Mouse (Mus musculus) stomach, postnatal 0 days (tissue): ENCODE measurements around the gene Tex261. TPM values are rescaled to one million over a fixed set of nuclear protein-coding genes. Genes with fewer than 3 reads are reported as not detected.

Experiments used
- ATAC-seq: fragments of 200-750 bp; cut with Nextera tagmentation; 2 replicates; pipeline ENCODE4 v1.8.0; 2017; ENCODE audit not compliant: low FRiP score, low TSS enrichment
- DNase-seq: peaks from one replicate; pipeline ENCODE4 v3.0.0-alpha.2; 2016; ENCODE audit warnings: low spot score
- H3K27ac ChIP-seq: fragments of 300-500 bp; sonication (generic); replicated peaks from 2 replicates; pipeline ENCODE4 v1.5.1; 2014; ENCODE audit warnings: mild to moderate bottlenecking, control low read depth
- H3K27me3 ChIP-seq: fragments of 300-500 bp; sonication (generic); 2 replicates; pipeline ENCODE4 v1.6.1; 2014; ENCODE audit warnings: low read length; ENCODE audit not compliant: control insufficient read depth, insufficient read depth
- H3K36me3 ChIP-seq: fragments of 300-500 bp; sonication (generic); 2 replicates; pipeline ENCODE4 v1.6.1; 2014; ENCODE audit warnings: low read length, mixed read lengths; ENCODE audit not compliant: control insufficient read depth, insufficient read depth
- H3K4me1 ChIP-seq: fragments of 300-500 bp; sonication (generic); replicated peaks from 2 replicates; pipeline ENCODE4 v1.6.1; 2014; ENCODE audit warnings: antibody characterized with exemption; ENCODE audit not compliant: control insufficient read depth, insufficient read depth
- H3K4me2 ChIP-seq: fragments of 300-500 bp; sonication (generic); replicated peaks from 2 replicates; pipeline ENCODE4 v1.6.1; 2014; ENCODE audit warnings: low read depth, mild to moderate bottlenecking, control low read depth, moderate library complexity
- H3K4me3 ChIP-seq: fragments of 300-500 bp; sonication (generic); 2 replicates; pipeline ENCODE4 v1.5.1; 2014; ENCODE audit warnings: low read depth, low read length, control low read depth
- H3K9ac ChIP-seq: fragments of 300-500 bp; sonication (generic); 2 replicates; pipeline ENCODE4 v1.6.1; 2014; ENCODE audit warnings: mild to moderate bottlenecking, low read length, control low read depth, mixed read lengths
- H3K9me3 ChIP-seq: fragments of 300-500 bp; sonication (generic); 2 replicates; pipeline ENCODE4 v1.6.1; 2016; ENCODE audit warnings: low read length; ENCODE audit not compliant: control insufficient read depth
- CTCF ChIP-seq: IDR thresholded peaks from 2 replicates; pipeline ENCODE4 v1.5.1; 2016; ENCODE audit warnings: antibody characterized with exemption, low read depth, mild to moderate bottlenecking, moderate library complexity
- EP300 ChIP-seq: optimal IDR thresholded peaks from 2 replicates; pipeline ENCODE3; 2016; ENCODE audit warnings: antibody characterized with exemption
- WGBS: fragments of 180-500 bp; shearing (Covaris S2); extraction: QIAGEN DNeasy Blood & Tissue Kit; methylation state at CpG from one replicate; pipeline ENCODE4 v1.1.7; 2014; 5-methylcytosine and 5-hydroxymethylcytosine counted together
- polyA plus RNA-seq: library from polyadenylated mRNA; unstranded; fragments of >200 nt; fragmentation: Nextera tagmentation; extraction: Ambion mirVana; gene quantifications from 2 replicates; pipeline ENCODE4 v1.2.1, GENCODE M21; 2015

Gene Tex261
- polyA plus RNA-seq, 1 experiment from 2014 or later = 74.7 TPM

GRCm38 (mm10) chr6:83749286-83749685 lies 26.3 kb downstream of the Tex261 start:
- no peaks in the 10 kb centered on the region for H3K36me3 ChIP-seq
- no peak overlapping the region for H3K4me2 ChIP-seq
- H3K27ac ChIP-seq = no peak overlapping the region
- ATAC-seq (no peak), DNase-seq (no peak)
- no peaks in the 10 kb centered on the region for H3K4me1 ChIP-seq
- 73% methylated on average over 3 of the region's 3 CpGs for WGBS
- TF ChIP-seq CTCF = no peak
- no peak for TF ChIP-seq EP300
- H3K27me3 ChIP-seq = no peaks in the 10 kb centered on the region
- H3K4me3 ChIP-seq = no peak overlapping the region
- H3K9ac ChIP-seq = no peak overlapping the region
- H3K9me3 ChIP-seq = no peaks in the 10 kb centered on the region

GRCm38 (mm10) chr6:83745466-83745865 lies 30.1 kb downstream of the Tex261 start:
- no peaks in the 10 kb centered on the region for H3K27me3 ChIP-seq
- DNase-seq (no peak), ATAC-seq (no peak)
- H3K4me2 ChIP-seq = no peak overlapping the region
- H3K27ac ChIP-seq = no peak overlapping the region
- H3K36me3 ChIP-seq = no peaks in the 10 kb centered on the region
- no peak overlapping the region for H3K9ac ChIP-seq
- 62% methylated on average over 2 of the region's 2 CpGs for WGBS
- TF ChIP-seq CTCF = no peak
- TF ChIP-seq EP300 = no peak
- no peaks in the 10 kb centered on the region for H3K4me1 ChIP-seq
- H3K9me3 ChIP-seq = no peaks in the 10 kb centered on the region
- no peak overlapping the region for H3K4me3 ChIP-seq

- H3K4me1 ChIP-seq = no peaks in the 10 kb centered on the region
- H3K4me2 ChIP-seq = no peak overlapping the region
- DNase-seq (peak; percentile 42), ATAC-seq (peak; percentile 45)
- H3K27me3 ChIP-seq = no peaks in the 10 kb centered on the region
- TF ChIP-seq EP300 (no peak), CTCF (no peak)
- no peaks in the 10 kb centered on the region for H3K36me3 ChIP-seq
- no peak overlapping the region for H3K4me3 ChIP-seq
- WGBS = 38% methylated on average over 5 of the region's 5 CpGs
- H3K9ac ChIP-seq = no peak overlapping the region
- H3K27ac ChIP-seq = peak overlapping the region; percentile 61
- H3K9me3 ChIP-seq = no peaks in the 10 kb centered on the region
These were observed 31.1 kb downstream of the Tex261 start for GRCm38 (mm10) chr6:83744557-83744956.

- TF ChIP-seq EP300 (no peak), CTCF (no peak)
- Histone ChIP-seq H3K9me3 (no peaks in the 10 kb centered on the region), H3K9ac (no peak overlapping the region), H3K4me3 (no peak overlapping the region), H3K27ac (peak overlapping the region; percentile 61), H3K36me3 (no peaks in the 10 kb centered on the region), H3K27me3 (no peaks in the 10 kb centered on the region), H3K4me1 (no peaks in the 10 kb centered on the region), H3K4me2 (no peak overlapping the region)
- DNase-seq (no peak), ATAC-seq (peak; percentile 55)
- 49% methylated on average over 5 of the region's 5 CpGs for WGBS
These were observed 31.5 kb downstream of the Tex261 start for GRCm38 (mm10) chr6:83744126-83744525.

GRCm38 (mm10) chr6:83743212-83743611 lies 32.4 kb downstream of the Tex261 start:
- Histone ChIP-seq H3K4me3 (no peak overlapping the region), H3K4me2 (no peak overlapping the region), H3K27ac (no peak overlapping the region), H3K4me1 (no peaks in the 10 kb centered on the region), H3K36me3 (no peaks in the 10 kb centered on the region), H3K9ac (no peak overlapping the region), H3K27me3 (no peaks in the 10 kb centered on the region), H3K9me3 (no peaks in the 10 kb centered on the region)
- TF ChIP-seq EP300 = no peak
- TF ChIP-seq CTCF = no peak
- no peak for ATAC-seq
- WGBS = 66% methylated on average over 5 of the region's 5 CpGs
- DNase-seq = no peak

GRCm38 (mm10) chr6:83742761-83743160 lies 32.9 kb downstream of the Tex261 start, which contains the start of gene Atp6v1b1:
Gene Atp6v1b1, plus strand, starts transcription at chr6:83742990.
- no peak for ATAC-seq
- WGBS = 47% methylated on average over 5 of the region's 5 CpGs

More at GRCm38 (mm10) chr6:83742761-83743160, 32.9 kb downstream of the Tex261 start, which contains the start of gene Atp6v1b1:
- Histone ChIP-seq H3K4me2 (no peak within 1 kb of the TSS), H3K27me3 (no peaks in the 10 kb centered on the region), H3K27ac (no peak within 1 kb of the TSS), H3K36me3 (no peaks in the 10 kb centered on the region), H3K9ac (no peak within 1 kb of the TSS), H3K4me1 (no peaks in the 10 kb centered on the region), H3K4me3 (no peak within 1 kb of the TSS), H3K9me3 (no peaks in the 10 kb centered on the region)
- no peak for DNase-seq
- TF ChIP-seq EP300 (no peak), CTCF (no peak)
